Mouse (Mus musculus) bone marrow, adult 2 months (tissue): Measurements from ENCODE around the gene Ube2ql1.
A peak's percentile ranks its signal among the peaks of the same experiment; 100 is the strongest.

Experiments used
- CTCF ChIP-seq: fragments of 200-500 bp; IDR thresholded peaks from 2 replicates; pipeline ENCODE4 v1.5.1; 2011; ENCODE audit warnings: low read length, control low read depth; ENCODE audit not compliant: control insufficient read depth, insufficient read depth
- POLR2A ChIP-seq: fragments of 200-500 bp; IDR thresholded peaks from 2 replicates; pipeline ENCODE4 v1.6.1; 2011; ENCODE audit warnings: low read depth, mild to moderate bottlenecking, control low read depth, low read length, borderline replicate concordance; ENCODE audit not compliant: control insufficient read depth

- TF ChIP-seq POLR2A, result no peak
- peak; percentile 33; the same call in 1 of the 2 replicates for TF ChIP-seq CTCF
Measured at GRCm38 (mm10) chr13:69739759-69740135, at the start of gene Ube2ql1.
